Mouse (Mus musculus) kidney, adult 9 months (tissue): ENCODE results near the gene Lemd2.
A peak's percentile ranks its signal among the peaks of the same experiment; 100 is the strongest.
"Not testable (repeated sequence)": the region's sequence is repeated elsewhere in the genome, so short reads cannot be mapped to it uniquely, and the experiment has no call there.

Experiments used
- DNase-seq: peaks from one replicate; pipeline ENCODE4 v3.0.0; 2022

Gene Lemd2

GRCm38 (mm10) chr17:27204075-27204909 lies at the start of gene Lemd2:
Gene Lemd2 (minus strand): TSS chr17:27204469.
- peak; percentile 97 for DNase-seq

GRCm38 (mm10) chr17:27251150-27251549 lies 46.9 kb upstream of the Lemd2 start:
- DNase-seq: no peak

GRCm38 (mm10) chr17:27250461-27250860 lies 46.2 kb upstream of the Lemd2 start:
- no peak for DNase-seq

- DNase-seq: no peak
Measured at GRCm38 (mm10) chr17:27249073-27249472, 44.8 kb upstream of the Lemd2 start.

- DNase-seq: no peak
Measured at GRCm38 (mm10) chr17:27247680-27248386, 43.6 kb upstream of the Lemd2 start.

GRCm38 (mm10) chr17:27245851-27246381 lies 41.6 kb upstream of the Lemd2 start:
- peak; percentile 18 for DNase-seq

- DNase-seq: no peak
Measured at GRCm38 (mm10) chr17:27244912-27245311, 40.6 kb upstream of the Lemd2 start.

- DNase-seq: peak; percentile 58
Measured at GRCm38 (mm10) chr17:27242194-27243189, 38.2 kb upstream of the Lemd2 start.

- no peak for DNase-seq
Measured at GRCm38 (mm10) chr17:27240556-27241457, 36.5 kb upstream of the Lemd2 start.

GRCm38 (mm10) chr17:27239941-27240340 lies 35.7 kb upstream of the Lemd2 start:
- DNase-seq: no peak

GRCm38 (mm10) chr17:27238637-27239036 lies 34.4 kb upstream of the Lemd2 start:
- no peak for DNase-seq

- no peak for DNase-seq
Measured at GRCm38 (mm10) chr17:27237731-27238130, 33.5 kb upstream of the Lemd2 start.

GRCm38 (mm10) chr17:27233298-27233697 lies 29.0 kb upstream of the Lemd2 start:
- DNase-seq: no peak

GRCm38 (mm10) chr17:27232176-27232575 lies 27.9 kb upstream of the Lemd2 start:
- DNase-seq: no peak

GRCm38 (mm10) chr17:27231586-27231985 lies 27.3 kb upstream of the Lemd2 start:
- DNase-seq: not testable (repeated sequence)

- DNase-seq: no peak
Measured at GRCm38 (mm10) chr17:27231146-27231503, 26.9 kb upstream of the Lemd2 start.

GRCm38 (mm10) chr17:27230455-27231145 lies 26.3 kb upstream of the Lemd2 start:
- no peak for DNase-seq

- no peak for DNase-seq
Measured at GRCm38 (mm10) chr17:27229710-27230454, 25.6 kb upstream of the Lemd2 start.

- DNase-seq: peak; percentile 75
Measured at GRCm38 (mm10) chr17:27228216-27228915, 24.1 kb upstream of the Lemd2 start.

- no peak for DNase-seq
Measured at GRCm38 (mm10) chr17:27227258-27227657, 23.0 kb upstream of the Lemd2 start.
